Mouse (Mus musculus) cerebellum, adult 9-11 months (tissue): Measurements from ENCODE around the gene Gdpgp1.
A peak's percentile ranks its signal among the peaks of the same experiment; 100 is the strongest.

Experiments used
- DNase-seq: peaks from one replicate; pipeline ENCODE4 v3.0.0; 2022

Gene Gdpgp1

GRCm38 (mm10) chr7:80199851-80200587 lies 32.6 kb upstream of the Gdpgp1 start:
- no peak for DNase-seq

GRCm38 (mm10) chr7:80200588-80200945 lies 32.1 kb upstream of the Gdpgp1 start:
- no peak for DNase-seq

GRCm38 (mm10) chr7:80200963-80201539 lies 31.6 kb upstream of the Gdpgp1 start:
- DNase-seq, result no peak

DNA sequence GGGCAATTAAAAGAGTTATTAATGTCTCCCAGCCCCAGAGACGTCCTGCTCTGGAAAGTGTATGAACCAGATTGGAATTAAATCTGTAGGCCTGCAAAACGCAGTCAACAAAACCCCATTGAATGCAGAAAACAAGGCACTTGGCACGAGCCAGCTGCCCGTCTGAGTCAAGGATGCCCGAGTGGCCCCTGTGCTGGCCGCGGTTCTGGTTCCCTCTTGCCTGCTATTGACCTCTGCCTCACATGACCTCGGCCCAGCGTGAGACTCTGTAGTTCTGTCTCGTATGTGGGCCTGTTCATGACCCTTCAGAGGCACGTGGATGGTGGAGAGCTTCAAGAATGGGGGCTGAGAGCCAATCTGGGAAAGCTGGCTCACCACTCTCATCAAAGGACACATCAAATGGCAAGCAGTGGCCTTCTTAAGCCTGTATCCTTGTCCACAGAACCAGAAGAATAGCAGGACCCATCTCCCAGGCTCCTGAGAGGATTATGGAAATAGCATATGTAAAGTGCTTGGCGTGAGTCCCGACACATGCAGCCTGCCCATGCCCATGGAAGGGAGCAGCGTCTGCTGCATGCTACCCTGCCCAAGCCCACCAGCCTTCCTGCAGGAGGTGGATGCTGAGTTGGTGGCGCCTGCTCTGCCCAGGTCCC lies 30.7 kb upstream of the Gdpgp1 start:
- DNase-seq, result no peak

DNA sequence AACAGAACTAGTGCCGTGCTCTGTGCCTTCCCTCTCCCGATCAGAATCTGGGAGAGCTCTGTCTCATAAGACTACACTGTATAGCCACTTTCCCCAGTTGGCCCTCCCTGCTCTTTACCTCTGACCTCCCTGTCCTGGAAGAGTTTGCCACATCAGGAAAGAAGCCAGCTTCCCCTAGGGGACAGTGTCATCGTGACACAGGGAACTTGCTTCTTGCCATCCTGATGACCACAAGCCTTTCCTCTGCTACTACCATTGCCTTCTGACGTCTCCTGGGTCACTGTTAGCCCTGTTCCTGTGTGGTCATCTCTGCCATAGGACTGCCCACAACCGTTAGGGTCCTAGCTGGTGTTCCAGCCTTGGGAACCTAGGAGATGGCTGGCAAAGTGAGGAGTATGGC lies 29.7 kb upstream of the Gdpgp1 start:
- no peak for DNase-seq

DNA sequence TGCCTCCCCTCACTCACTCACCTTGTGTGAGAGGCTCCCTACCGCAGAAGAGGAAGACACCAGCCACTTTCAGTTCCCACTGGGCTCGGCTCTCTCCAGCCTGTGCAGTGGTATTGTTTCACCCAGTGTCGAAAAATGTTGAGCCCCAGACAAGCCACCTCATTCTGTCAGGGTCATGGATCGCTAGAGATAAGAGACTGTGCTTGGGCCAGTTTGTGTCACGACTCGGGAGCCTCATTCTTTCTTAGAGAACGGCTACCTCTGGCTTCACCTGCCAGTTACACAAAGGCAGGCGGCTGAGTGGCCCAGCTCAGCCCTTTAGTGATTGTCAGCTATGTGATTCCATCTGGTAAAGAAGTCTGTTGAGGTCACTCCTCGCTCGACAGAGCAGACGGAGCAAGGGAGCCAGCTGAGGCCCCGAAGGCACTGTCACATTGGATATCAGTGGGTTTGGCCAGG lies 29.0 kb upstream of the Gdpgp1 start:
- DNase-seq, result no peak

- DNase-seq, result no peak
These were observed 28.3 kb upstream of the Gdpgp1 start for GRCm38 (mm10) chr7:80204362-80204761.

- DNase-seq, result no peak
These were observed 27.7 kb upstream of the Gdpgp1 start for GRCm38 (mm10) chr7:80204961-80205360.

GRCm38 (mm10) chr7:80205705-80206589 lies 26.7 kb upstream of the Gdpgp1 start:
- DNase-seq, result no peak

DNA sequence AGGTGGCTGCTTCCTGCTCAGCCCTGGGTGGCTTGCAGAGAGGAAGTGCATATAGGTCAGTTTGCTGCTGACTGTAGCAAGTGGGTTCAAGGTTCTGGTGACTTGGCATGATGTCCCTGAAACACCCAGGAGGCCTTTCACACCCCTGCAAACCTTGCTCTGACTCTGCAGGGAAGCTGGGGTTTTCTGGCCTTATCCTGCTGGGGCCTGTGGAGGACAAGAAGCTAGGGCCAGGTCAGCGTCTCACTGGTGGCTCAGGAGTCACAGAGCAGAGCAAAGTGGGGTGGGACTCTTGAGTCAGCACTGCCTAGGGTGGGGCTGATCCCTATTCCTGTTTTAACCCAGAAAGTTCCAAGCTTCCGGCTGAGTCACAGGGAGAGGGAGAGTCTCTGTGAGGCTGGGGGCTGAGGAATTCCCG lies 25.3 kb upstream of the Gdpgp1 start:
- no peak for DNase-seq

DNA sequence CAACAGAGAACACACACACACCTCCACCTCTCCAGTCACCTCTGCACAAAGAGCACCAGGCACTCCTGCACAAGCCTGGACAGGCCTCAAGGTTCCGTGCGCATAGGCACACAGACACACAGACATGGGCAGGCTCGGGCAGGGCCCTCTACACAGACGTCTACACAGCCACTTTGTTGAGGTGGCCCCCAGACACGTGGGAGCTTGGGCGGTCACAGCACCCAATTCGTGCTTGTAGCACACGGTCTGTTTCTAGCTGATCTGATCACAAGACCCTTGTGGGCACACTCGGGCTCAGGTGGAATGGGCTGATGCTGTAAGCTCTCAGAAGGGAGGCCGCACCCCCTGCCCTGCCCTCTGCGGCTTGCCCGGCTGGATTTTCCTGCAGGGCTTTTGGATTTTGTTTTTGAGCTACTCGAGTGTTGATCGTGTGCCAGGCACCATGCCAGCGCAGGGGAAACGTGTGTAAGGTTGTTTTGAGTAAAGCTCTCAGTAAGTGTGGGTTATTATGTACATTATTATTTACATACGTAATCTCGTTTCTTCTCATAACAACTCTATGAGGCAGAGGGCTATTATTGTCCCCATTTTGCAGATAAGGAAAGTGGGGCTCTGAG lies 24.5 kb upstream of the Gdpgp1 start:
- DNase-seq, result no peak

- no peak for DNase-seq
These were observed 23.8 kb upstream of the Gdpgp1 start for GRCm38 (mm10) chr7:80208738-80209430.

- no peak for DNase-seq
These were observed 23.0 kb upstream of the Gdpgp1 start for GRCm38 (mm10) chr7:80209669-80210068.

DNA sequence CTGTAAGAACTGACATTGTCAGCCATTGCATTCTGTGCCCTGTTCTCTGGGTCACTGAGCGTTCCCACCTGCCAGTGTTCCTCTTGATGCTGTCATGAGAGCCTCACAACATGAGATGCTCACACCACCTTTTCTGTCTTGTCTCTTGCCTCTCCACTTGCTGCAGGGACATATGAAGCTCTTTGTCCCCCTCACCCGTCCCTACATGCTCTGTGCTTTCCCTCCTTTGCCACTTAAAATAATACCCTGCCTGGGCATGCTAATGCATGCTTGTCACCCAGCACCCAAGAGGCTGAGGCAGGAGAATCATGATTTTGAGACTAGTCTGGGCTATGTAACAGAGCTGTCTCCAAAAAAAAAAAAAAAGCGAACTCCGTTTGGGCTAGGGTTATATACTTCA lies 21.7 kb upstream of the Gdpgp1 start:
- DNase-seq, result no peak

- DNase-seq, result no peak
These were observed 19.1 kb upstream of the Gdpgp1 start for GRCm38 (mm10) chr7:80213604-80214003.

GRCm38 (mm10) chr7:80214459-80214858 lies 18.2 kb upstream of the Gdpgp1 start:
- no peak for DNase-seq

DNA sequence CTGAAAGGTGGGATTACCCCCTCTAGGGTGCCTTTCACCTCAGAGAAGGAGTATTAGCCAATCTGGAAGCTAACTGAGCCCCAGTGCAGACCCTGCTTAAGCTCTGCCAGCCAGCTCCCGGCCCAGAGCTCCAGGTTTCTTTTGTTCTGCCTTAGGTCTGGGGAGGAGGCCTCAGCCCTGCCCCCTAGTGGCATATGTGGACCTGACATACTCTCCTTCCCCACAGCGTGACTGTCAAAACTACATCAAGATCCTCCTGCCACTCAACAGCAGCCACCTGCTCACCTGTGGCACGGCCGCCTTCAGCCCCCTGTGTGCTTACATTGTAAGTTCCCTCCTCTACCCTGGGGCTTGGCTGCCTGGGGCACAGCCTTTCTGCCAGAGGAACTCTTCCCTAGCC lies 17.3 kb upstream of the Gdpgp1 start:
- DNase-seq, result peak; percentile 67

GRCm38 (mm10) chr7:80216566-80216965 lies 16.1 kb upstream of the Gdpgp1 start:
- DNase-seq, result no peak

- no peak for DNase-seq
These were observed 14.0 kb upstream of the Gdpgp1 start for GRCm38 (mm10) chr7:80218666-80219065.

GRCm38 (mm10) chr7:80220237-80220797 lies 12.3 kb upstream of the Gdpgp1 start:
- no peak for DNase-seq

DNA sequence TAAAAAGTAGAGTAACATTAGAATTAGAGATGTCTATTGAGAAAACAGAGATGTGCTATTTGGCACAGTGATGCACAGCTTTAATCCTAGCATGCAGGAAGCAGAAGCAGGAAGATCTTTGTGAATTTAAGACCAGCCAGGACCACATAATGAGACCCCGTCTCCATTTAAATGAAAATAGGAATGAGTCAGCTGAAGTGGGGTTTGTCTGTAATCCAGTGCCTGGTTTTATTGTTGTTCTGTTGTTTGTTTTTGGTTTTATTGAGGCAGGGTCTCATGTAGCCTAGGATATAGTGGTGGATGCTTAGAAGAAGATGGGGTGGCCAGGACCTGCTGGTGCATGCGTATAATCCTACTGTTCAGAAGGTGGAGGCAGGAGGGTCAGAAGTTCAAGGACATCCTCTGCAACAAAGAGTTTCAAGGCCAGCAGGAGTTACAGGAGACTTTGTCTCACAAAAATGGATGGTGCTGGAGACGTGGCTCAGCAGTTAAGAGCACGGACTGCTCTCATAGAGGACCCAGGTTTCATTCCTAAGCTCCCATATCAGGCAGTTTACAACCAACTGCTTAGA lies 11.4 kb upstream of the Gdpgp1 start:
- no peak for DNase-seq
